Mouse (Mus musculus) thymus, postnatal 25 days (tissue): ENCODE results near the gene Gm20388.
"Not testable (repeated sequence)": the region's sequence is repeated elsewhere in the genome, so short reads cannot be mapped to it uniquely, and the experiment has no call there.

Source experiments
- DNase-seq: peaks from one replicate; pipeline ENCODE4 v3.0.0; 2022

Gm20388 gene

DNA sequence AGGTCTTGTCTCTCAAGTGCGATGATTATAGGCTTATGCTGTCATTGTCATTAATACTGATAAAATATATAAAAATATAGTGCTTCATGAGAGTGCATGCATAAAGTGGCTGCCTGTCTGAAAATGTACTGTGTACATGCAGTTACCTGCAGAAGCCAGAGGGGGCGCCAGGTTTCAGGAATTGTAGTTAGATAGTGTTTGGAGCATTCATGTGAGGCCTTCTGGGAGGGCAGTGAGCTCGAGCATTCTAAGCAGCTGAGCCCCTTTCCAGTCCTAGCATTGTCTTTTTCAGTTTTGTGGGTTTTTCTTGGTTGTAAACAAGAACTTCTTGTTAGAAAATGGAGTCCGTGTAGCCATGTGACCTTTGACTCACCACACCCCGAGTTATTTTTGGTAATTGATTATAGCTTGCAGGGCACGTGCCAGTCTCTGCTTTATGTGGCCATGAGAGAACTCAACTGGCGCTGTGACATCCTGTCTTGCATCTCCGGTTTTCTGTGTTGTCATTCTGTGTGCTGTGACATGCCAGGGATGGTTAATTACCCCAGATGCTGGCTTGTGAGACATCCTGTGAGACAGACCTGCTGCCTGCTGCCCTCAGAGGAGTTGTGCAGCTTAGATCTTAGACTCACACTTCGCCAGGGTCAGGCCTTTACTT lies 3474.4 kb downstream of the Gm20388 start:
- peak; percentile 54 for DNase-seq

DNA sequence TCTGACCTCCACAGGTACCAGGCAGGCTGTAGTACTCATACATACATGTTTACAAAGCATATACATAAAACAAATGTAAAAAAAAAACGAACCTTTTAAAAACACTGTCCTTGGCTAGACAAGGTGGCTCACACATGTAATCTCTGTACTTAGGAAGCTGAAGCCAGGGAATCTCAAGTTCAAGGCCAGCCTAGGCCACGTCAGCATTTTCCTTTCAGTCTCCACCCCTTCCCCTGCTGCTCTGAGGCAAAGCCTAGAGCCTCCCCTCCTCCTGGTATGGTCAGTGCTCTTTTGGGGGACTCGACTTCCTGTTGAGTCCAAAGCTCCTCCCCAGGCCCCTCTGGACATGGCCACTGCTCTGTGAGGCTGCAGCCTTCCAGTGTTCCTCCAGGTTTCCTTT lies 3476.4 kb downstream of the Gm20388 start:
- DNase-seq, result no peak

DNA sequence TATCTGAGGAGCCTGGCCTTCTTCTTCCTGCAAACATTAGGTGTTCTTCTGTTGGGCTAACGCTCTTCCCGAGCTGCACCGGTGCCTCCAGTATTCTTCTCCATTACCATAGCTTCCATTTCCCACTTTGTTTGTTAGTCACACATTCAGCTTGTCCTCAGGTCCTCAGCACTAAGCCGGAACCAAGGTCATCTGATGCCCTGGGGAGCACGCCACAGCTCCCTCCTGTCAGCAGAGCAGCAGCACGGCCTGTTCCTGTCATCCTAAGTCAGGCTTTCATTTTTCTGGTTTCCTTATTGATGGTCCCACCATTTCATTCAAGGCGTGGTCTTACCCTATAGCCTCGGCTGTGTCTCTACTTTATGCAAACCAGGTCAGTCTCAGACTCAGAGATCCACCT lies 3477.2 kb downstream of the Gm20388 start:
- no peak for DNase-seq

DNA sequence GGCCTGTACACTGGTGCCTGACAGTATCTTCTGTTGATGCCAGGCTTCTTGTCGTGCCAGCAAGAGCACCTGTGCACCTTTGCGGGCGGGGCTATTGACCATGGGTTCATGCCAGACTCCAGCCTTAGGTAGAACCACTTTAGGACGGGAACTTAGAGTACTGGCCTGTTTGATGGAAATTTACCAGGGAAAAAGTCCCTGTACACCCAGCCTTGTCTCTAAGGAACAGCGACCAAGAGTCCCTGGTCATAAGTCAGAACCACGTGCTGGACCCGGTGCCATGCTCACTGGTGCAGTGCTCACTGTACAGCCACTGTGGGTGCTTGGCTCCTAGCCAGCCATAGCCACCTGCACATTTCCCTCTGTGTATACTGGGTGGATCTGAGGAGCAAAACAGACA lies 3478.4 kb downstream of the Gm20388 start:
- no peak for DNase-seq

DNA sequence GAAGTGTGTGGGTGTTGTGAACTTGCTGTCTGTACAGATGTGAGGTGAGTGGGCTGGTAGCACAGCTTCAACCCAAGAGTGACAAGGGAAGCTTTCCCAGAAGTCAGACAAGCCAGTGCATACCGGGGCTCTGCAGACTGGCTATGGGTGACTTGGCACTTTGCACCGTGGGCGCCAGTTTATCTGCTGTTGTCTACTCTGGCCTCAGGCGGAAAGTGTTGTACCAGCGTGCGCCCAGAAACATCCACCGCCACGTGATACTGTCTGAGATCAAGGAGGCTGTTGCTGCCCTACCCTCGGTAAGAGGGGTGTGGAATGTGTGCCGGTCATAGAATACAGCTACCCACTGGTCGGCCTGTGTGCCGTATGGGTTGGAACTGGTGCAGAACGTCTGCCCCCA lies 3487.7 kb downstream of the Gm20388 start:
- no peak for DNase-seq

DNA sequence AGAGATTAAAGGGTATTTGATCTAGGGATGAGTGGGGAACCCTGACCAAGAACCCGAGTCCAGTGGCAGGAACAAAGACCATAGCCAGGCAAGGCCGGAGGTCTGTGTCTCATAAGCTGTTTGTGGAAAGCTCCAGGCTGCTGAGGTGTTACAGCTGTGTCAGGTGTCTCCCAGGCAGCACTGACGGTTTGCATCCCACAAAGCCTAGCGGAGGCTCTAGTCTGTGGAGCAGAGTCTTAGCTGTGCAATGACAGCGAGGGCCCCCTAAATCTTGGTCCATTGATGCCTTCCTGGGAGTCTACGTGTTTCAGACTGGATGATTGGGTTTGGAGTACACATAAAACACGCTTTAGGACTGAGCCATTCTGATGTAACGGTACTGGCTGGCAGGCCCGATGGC lies 3491.3 kb downstream of the Gm20388 start:
- DNase-seq, result no peak

DNA sequence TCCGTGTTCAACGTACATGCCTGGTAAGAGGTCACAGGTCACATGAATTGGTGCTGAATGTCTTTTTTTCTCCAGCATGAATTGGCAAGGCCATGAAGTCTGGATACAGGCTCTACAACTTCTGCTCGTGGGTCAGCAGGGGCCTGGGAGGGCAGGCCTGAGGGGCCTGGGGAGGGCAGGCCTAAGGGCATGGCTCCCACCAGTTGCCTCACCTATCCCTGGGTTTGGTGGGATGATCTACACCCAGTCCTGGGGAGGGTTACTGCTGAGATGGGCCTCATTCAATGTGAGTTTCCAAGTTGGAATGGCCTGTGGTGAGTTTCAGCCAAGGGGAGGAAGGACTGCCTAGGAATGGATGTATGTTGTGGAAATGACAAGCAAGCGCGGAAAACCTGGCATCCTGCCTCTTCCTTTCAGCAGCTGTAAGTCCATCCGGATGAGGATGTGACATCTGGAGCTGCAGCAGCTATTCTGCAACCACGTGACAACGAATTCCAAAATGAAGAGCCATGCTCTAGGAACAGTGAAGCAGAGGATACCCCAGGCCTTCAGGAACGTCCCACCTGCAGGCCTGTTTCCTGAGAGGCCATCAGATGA lies 3492.2 kb downstream of the Gm20388 start:
- DNase-seq, result no peak

DNA sequence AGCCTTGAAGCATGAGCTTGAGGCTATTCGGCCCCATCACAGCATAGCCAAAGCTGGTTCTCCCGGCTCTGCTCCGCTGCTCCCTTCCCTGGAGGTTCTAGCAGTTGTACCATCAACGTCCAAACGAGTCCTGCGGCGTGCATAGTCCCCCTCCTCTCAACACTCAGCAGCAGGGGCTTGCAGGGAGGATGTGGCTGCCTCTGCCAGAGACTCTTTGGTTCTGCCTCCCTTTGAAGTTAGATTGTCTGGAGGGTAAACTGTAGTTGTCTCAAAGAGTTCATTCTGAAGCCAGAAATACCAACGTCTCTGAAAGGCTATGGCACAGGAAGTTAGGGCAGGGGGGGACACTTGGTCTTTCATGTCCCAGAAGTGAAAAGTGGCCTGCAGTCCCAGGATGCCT lies 3493.9 kb downstream of the Gm20388 start:
- peak; percentile 80 for DNase-seq

DNA sequence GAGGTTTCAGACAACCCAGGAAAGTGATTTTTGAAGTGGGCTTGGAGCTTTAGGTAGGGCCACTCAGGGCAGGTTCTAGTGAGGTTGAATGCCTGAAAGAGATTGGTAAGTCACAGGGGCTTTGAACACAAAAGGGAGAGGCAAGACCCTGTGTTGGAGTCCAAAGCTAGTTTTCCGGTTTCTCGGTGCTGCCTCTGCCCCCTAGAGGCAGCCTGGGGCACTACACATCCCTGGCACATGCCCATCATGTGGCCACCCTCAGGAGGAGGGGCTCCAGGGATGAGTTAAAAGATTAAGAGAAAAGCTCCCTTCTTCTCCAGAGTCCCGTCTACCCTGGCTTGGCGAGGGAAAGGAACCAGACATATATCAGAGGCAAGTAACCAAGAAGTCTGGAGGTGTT lies 3496.1 kb downstream of the Gm20388 start, which contains the start of gene Mc1r:
Mc1r (plus strand) TSS at position 322 of the 400 bp plus-strand sequence.
- DNase-seq, result peak; percentile 82

DNA sequence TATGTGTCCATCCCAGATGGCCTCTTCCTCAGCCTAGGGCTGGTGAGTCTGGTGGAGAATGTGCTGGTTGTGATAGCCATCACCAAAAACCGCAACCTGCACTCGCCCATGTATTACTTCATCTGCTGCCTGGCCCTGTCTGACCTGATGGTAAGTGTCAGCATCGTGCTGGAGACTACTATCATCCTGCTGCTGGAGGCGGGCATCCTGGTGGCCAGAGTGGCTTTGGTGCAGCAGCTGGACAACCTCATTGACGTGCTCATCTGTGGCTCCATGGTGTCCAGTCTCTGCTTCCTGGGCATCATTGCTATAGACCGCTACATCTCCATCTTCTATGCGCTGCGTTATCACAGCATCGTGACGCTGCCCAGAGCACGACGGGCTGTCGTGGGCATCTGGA lies 3497.0 kb downstream of the Gm20388 start:
- DNase-seq, result no peak

DNA sequence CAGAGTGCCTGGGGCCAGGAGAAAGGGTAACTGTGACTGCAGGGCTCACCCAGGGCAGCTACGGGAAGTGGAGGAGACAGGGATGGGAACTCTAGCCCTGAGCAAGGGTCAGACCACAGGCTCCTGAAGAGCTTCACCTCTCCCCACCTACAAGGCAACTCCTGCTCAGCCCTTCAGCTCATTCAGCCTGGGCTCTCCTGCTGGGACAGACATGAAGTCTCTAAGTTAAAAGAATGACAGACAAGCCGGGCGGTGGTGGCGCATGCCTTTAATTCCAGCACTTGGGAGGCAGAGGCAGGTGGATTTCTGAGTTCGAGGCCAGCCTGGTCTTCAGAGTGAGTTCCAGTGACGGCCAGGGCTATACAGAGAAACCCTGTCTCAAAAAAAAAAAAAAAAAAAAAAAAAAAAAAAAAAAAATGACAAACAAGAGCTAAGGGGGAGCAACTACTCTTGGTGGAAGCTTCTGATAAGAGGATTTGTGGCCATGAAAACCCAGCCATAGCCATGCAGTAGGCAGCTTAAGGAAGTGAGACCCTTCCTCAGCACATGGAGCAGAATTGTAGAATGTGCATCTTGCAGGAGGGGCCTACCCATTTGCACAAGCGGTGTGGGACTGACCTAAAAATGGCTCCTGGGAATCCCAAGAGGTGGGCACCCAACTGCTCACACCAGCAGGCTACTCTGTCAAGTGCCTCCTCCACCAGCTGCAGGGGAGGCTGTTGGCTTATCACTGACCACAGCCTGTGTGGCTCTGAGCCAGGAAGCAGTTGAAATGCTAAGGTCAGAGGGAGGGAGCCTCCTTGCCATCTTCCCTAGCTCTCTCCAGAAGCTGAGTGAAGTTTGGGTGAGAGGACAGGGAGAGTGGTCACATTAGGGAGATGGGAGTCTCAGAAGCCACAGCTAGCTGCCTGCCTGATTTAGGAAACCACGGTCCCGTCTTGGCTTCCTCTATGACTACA lies 3498.2 kb downstream of the Gm20388 start:
- no peak for DNase-seq

DNA sequence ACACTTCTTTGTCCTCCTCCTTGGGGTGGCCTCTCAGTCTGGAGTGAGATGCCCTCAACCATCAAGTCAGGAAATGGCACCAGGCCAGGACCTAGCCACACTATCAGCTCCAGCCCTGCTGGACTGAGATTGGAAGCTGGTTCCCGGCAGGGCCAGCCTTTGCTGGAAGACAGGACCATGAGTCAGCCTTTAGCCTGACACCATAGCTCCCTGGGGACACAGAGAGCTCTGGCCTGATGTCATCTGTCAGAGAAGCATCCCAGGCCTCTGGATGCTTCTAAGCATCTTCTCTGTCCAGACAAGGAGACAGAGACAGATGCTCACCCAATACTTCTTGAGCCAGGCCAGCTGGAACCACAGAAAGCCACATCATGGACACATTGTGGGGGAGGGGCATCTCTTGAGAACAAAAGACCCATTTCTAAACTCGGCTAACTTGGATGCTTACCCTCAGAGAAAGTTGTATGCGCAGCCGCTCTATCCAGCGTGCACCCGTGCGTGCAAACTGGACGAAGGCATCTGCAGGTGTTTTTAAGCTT lies 3499.5 kb downstream of the Gm20388 start:
- DNase-seq, result no peak

DNA sequence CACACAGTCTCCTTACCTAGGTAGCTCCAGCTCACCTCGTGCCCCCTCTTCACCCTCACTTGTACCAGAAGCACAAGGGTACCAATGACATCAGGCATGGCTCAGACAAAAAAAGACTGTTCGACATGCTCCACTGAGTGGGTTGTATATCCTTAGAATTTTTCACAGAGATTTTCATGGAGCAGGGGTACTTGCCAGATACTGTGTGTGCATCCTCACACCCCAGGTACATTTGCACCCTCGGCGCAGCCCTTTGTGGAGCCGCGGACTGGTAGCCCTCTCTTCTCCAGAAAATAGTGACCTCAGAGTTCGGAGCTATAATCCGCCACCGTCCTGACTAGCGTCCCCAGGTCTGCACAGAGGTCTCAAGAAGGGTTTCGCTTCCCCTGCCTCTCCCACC lies 3500.1 kb downstream of the Gm20388 start:
- no peak for DNase-seq

DNA sequence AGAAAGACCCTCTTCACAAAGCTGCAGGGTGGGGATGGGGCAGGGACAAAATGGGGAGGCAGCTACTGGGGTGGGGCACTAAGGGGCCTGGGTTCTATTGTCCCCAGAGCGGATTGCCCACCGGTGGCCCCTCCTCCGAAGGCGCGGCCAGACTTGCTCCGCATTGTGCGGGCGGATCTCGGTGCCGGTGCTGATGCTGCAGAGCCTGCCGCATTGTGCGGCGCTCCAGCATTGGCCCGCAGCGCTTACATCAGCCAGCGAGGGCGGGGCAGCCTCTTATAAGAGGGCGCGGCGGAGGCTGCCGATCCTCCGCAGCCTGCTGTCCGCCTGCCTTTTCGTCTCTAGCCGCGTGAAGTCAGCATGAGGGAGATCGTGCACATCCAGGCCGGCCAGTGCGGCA lies 3500.6 kb downstream of the Gm20388 start, which contains the start of gene Tubb3:
Tubb3 (plus strand) TSS at position 179 of the 400 bp plus-strand sequence.
- no peak for DNase-seq

DNA sequence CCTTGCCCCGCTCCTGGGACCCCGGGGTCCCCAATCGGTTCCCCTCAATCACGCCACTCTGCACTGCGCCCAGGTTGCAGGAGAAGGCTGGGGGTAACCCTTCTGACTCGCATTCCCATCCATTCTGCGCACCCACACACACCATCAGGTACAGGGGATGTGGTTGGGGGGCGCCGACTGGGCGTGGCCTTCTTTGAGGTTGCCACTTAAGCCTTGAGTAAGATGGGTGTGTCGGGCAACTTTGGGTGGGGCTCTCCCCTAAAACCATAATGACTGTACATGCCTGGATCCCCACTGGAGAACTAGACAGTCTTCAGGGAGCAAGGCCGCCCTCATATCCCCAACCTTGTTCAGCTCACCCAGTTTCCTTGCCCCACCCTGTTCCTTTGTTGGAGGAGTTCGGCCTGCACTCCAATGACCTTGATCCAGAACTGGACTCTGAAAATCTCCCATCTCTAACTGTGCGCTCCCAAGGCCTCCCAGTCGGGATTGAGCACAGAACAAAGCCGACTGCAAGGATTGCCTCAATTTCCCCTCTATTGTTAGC lies 3501.2 kb downstream of the Gm20388 start:
- DNase-seq, result no peak

DNA sequence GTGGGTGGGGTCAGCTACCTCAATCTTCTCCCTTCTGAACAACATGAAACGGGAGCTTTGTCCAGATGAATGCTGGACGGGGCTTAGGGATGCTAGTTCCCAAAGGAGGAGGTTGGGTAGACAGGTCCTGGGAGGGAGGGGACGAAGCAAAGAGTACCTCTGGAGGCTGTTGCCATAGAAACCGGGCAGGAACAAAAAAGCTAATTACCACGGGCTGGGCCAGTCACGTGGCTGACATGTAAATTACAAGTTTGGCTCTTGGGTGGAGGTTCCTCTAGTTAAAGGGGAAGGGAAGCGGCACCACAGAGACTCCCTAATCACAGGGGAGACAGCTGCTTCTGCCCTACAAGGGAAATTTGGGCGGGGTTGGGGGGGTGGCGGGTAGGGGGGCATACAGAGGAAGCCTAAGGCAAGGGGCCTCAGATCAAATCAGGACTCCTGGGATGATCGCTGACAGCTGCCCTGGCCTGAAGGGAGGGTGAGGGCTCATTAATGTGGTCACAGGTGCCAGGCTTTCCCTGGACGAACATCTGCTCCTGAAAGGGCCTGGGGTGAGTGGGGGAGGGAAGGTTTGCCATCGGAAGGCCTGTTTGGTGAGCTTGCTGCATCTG lies 3502.0 kb downstream of the Gm20388 start:
- no peak for DNase-seq

DNA sequence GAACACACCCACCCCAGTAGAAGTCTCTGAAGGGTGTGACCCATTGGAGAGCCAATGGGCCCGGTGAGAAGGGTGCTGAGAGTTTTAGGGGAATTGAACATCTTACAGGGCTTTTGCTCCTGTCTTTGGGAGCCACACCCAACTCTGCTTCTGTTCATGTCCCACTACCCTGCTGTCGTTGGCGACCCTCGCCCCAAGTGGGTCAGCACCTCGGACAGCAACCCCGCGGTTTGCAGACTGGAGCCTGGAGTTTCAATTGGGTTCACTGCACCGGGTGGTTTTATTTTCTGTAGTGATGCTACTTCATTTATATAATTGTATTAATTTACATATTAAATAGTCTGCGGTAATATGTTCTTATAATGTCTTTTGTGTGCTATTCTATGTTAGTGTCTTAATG lies 3503.6 kb downstream of the Gm20388 start:
- DNase-seq, result no peak

DNA sequence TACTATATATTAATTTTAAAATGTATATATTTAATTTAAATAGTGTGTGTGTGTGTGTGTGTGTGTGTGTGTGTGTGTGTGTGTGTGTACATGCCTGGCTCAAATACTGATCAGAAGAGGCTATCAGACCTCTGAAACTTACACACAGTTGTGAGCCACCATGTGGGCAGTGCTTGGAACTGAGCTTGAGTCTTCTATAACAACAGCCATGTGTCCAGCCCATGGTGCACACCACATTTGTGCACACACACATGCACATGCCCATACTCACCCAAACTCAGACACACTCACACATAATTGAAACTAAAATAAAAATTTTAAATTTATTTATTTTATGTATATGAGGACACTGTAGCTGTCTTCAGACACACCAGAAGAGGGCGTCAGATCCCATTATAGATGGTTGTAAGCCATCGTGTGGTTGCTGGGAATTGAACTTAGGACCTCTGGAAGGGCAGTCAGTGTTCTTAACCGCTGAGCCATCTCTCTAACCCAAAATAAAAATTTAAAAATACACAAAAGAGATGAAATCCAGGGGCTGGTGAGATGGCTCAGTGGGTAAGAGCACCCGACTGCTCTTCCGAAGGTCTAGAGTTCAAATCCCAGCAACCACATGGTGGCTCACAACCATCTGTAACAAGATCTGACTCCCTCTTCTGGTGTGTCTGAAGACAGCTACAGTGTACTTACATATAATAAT lies 3504.5 kb downstream of the Gm20388 start:
- DNase-seq, result not testable (repeated sequence)

DNA sequence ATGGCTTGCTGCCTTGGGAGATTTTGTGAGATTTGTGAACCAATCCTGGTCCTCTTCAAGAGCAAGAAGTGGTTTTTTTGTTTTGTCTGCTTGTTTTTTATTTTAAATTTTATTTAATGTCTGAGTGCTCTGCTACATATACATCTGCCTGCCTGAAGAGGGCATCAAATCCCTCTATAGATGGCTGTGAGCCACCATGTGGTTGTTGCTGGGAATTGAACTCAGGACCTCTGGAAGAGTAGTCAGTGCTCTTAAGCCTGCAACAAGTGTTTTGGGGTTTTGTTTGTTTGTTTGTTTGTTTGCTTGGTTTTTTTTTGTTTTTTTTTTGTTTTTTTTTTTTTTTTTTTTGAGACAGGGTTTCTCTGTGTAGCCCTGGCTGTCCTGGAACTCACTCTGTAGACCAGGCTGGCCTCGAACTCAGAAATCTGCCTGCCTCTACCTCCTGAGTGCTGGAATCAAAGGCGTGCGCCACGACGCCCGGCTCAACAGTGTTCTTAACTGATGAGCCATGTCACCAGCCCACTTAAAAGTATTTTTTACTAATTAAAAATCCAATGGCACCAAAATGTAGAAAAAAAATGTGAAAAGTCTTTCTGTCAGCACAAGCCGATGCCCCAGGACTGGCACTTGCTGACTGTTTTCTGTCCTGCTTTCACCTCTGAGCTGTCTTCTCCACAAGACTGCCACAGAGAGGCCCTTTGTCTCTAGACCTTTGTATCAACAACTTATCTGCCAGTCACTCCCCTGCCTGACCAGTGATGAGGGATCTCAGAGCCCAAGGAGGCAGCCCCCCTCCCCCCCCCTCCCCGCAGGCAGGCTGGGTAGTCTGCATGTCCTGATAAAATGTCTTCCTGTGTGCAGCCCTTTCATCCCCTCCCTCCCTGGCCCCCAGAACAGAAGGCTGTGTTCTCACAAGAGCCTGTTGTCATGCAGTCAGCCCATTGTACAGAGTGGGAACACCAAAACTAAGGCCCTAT lies 3505.6 kb downstream of the Gm20388 start:
- no peak for DNase-seq

DNA sequence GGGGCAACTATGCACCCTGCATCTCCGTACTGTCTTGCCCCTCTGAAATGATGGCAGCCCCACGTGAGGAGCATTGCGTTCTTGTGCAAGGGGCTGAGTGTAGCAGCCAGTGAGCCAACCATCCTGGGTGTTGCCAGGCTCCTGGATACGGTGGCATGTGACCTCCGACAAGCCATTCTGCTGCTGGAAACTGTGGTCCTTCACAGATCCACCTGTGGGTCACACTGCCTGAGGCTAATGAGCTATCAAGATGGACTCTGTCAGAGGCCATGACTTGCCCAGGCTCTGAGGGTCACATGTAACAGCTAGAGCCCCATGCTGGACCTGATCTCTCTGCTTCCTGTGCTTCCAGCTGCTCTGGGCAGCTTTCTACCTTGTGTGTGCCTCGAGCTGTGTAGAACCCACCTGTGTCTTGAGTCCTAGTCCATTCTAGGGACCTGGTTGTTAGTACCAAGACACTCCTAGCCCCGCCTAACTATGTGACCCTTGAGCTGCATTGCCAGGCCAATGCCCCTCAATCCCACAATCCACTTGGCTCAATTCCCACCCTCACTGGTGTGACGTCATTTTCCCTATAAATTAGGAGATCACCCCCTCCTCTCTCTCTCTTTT lies 3506.4 kb downstream of the Gm20388 start:
- no peak for DNase-seq
